Mouse (Mus musculus) forebrain, postnatal 0 days (tissue): ENCODE data around the gene Tenm4. TPM values are rescaled to one million over a fixed set of nuclear protein-coding genes. Genes with fewer than 3 reads are reported as not detected.

Source experiments
- ATAC-seq: fragments of 200-750 bp; cut with Nextera tagmentation; 2 replicates; pipeline ENCODE4 v1.8.0; 2017; ENCODE audit warnings: mild to moderate bottlenecking, moderate library complexity
- DNase-seq: peaks from one replicate; pipeline ENCODE4 v3.0.0-alpha.2; 2015
- H3K27ac ChIP-seq: fragments of 300-500 bp; sonication (generic); 2 replicates; pipeline ENCODE4 v1.5.1; 2014; ENCODE audit warnings: low read depth, mild to moderate bottlenecking, antibody characterized with exemption, low read length, moderate library complexity, mixed read lengths
- H3K27me3 ChIP-seq: fragments of 300-500 bp; sonication (generic); 2 replicates; pipeline ENCODE4 v1.6.1; 2014; ENCODE audit warnings: mild to moderate bottlenecking, low read length, mixed read lengths; ENCODE audit not compliant: insufficient read depth
- H3K36me3 ChIP-seq: fragments of 300-500 bp; sonication (generic); 2 replicates; pipeline ENCODE4 v1.6.1; 2014; ENCODE audit warnings: mild to moderate bottlenecking, moderate library complexity; ENCODE audit not compliant: insufficient read depth
- H3K4me1 ChIP-seq: fragments of 300-500 bp; sonication (generic); 2 replicates; pipeline ENCODE4 v1.6.1; 2014; ENCODE audit warnings: antibody characterized with exemption; ENCODE audit not compliant: insufficient read depth
- H3K4me2 ChIP-seq: fragments of 300-500 bp; sonication (generic); 2 replicates; pipeline ENCODE4 v1.6.1; 2014; ENCODE audit warnings: low read depth, mild to moderate bottlenecking, moderate library complexity
- H3K4me3 ChIP-seq: fragments of 300-500 bp; sonication (generic); 2 replicates; pipeline ENCODE4 v1.5.1; 2014; ENCODE audit warnings: low read depth, low read length, mixed read lengths
- H3K9ac ChIP-seq: fragments of 300-500 bp; sonication (generic); 2 replicates; pipeline ENCODE4 v1.6.1; 2014; ENCODE audit warnings: mild to moderate bottlenecking
- H3K9me3 ChIP-seq: fragments of 300-500 bp; sonication (generic); 2 replicates; pipeline ENCODE4 v1.6.1; 2016; ENCODE audit warnings: low read length
- CTCF ChIP-seq: sonication (generic); IDR thresholded peaks from 2 replicates; pipeline ENCODE4 v1.5.1; 2016; ENCODE audit warnings: antibody characterized with exemption, control low read depth, low read depth
- WGBS: fragments of 180-500 bp; shearing (Covaris S2); extraction: QIAGEN DNeasy Blood & Tissue Kit; methylation state at CpG from one replicate; pipeline ENCODE4 v1.1.7; 2014; 5-methylcytosine and 5-hydroxymethylcytosine counted together
- polyA plus RNA-seq: library from polyadenylated mRNA; unstranded; fragments of >200 nt; fragmentation: Nextera tagmentation; extraction: Ambion mirVana; gene quantifications from 2 replicates; pipeline ENCODE4 v1.2.1, GENCODE M21; 2015
- total RNA-seq: library from RNA; depleted of rRNA; stranded (reverse); fragments of >200 nt; gene quantifications from 2 replicates; pipeline ENCODE4 v1.2.3, GENCODE M21; 2014

Tenm4 gene
- total and polyA plus RNA-seq, 2 experiments from 2014 or later = 50.6 to 69.5 TPM

- 52% methylated on average over 5 of the region's 5 CpGs for WGBS
- no peak overlapping the region for H3K9ac ChIP-seq
These were observed 49.6 kb downstream of the Tenm4 start for GRCm38 (mm10) chr7:96220647-96221046.

GRCm38 (mm10) chr7:96222569-96222968 lies 51.5 kb downstream of the Tenm4 start:
- TF ChIP-seq CTCF = no peak
- 89% methylated on average over 1 of the region's 1 CpGs for WGBS
- no peak for ATAC-seq

More at GRCm38 (mm10) chr7:96220647-96221046, 49.6 kb downstream of the Tenm4 start:
- no peak for TF ChIP-seq CTCF
- 0 out of 2 replicates have a peak, but pooled peaks cover 7% of the 10 kb centered on the region for H3K4me1 ChIP-seq
- no peaks in the 10 kb centered on the region for H3K27me3 ChIP-seq
- no peak overlapping the region for H3K4me3 ChIP-seq
- H3K4me2 ChIP-seq = no peak overlapping the region
- ATAC-seq (no peak), DNase-seq (no peak)
- H3K9me3 ChIP-seq = no peaks in the 10 kb centered on the region
- H3K27ac ChIP-seq = no peak overlapping the region
- no peaks in the 10 kb centered on the region for H3K36me3 ChIP-seq

GRCm38 (mm10) chr7:96228562-96229268 lies 57.7 kb downstream of the Tenm4 start:
- Histone ChIP-seq H3K27ac (no peak overlapping the region), H3K27me3 (no peaks in the 10 kb centered on the region), H3K4me3 (no peak overlapping the region), H3K4me1 (peaks cover 13% of the 10 kb centered on the region; the same call in 1 of the 2 replicates), H3K36me3 (no peaks in the 10 kb centered on the region), H3K4me2 (no peak overlapping the region), H3K9ac (no peak overlapping the region), H3K9me3 (no peaks in the 10 kb centered on the region)
- 82% methylated on average over 6 of the region's 6 CpGs for WGBS
- no peak for TF ChIP-seq CTCF
- no peak for DNase-seq
- ATAC-seq = no peak

More at GRCm38 (mm10) chr7:96222569-96222968, 51.5 kb downstream of the Tenm4 start:
- DNase-seq = no peak
- no peak overlapping the region for H3K4me2 ChIP-seq
- no peak overlapping the region for H3K4me3 ChIP-seq
- no peak overlapping the region for H3K27ac ChIP-seq
- no peaks in the 10 kb centered on the region for H3K9me3 ChIP-seq
- no peaks in the 10 kb centered on the region for H3K36me3 ChIP-seq
- H3K4me1 ChIP-seq = no peaks in the 10 kb centered on the region
- no peak overlapping the region for H3K9ac ChIP-seq
- H3K27me3 ChIP-seq = no peaks in the 10 kb centered on the region

- H3K9me3 ChIP-seq = no peaks in the 10 kb centered on the region
- ATAC-seq = peak; percentile 28
These were observed 59.1 kb downstream of the Tenm4 start for GRCm38 (mm10) chr7:96230006-96230719.

GRCm38 (mm10) chr7:96230720-96231241 lies 59.7 kb downstream of the Tenm4 start:
- no peak for TF ChIP-seq CTCF
- 0 out of 2 replicates have a peak, but pooled peaks have one; percentile 39 for ATAC-seq
- no peaks in the 10 kb centered on the region for H3K27me3 ChIP-seq
- H3K36me3 ChIP-seq = no peaks in the 10 kb centered on the region
- WGBS = 44% methylated on average over 9 of the region's 9 CpGs
- no peak overlapping the region for H3K9ac ChIP-seq
- H3K4me3 ChIP-seq = no peak overlapping the region
- H3K4me1 ChIP-seq = peaks cover 13% of the 10 kb centered on the region; the same call in 1 of the 2 replicates
- no peaks in the 10 kb centered on the region for H3K9me3 ChIP-seq
- no peak for DNase-seq
- no peak overlapping the region for H3K4me2 ChIP-seq
- H3K27ac ChIP-seq = peak overlapping the region; percentile 35

More at GRCm38 (mm10) chr7:96230006-96230719, 59.1 kb downstream of the Tenm4 start:
- no peak for DNase-seq
- WGBS = 51% methylated on average over 8 of the region's 8 CpGs
- Histone ChIP-seq H3K9ac (no peak overlapping the region), H3K4me1 (peaks cover 13% of the 10 kb centered on the region; the same call in 1 of the 2 replicates), H3K4me3 (no peak overlapping the region), H3K4me2 (no peak overlapping the region), H3K36me3 (no peaks in the 10 kb centered on the region), H3K27ac (peak overlapping the region; percentile 35), H3K27me3 (no peaks in the 10 kb centered on the region)
- TF ChIP-seq CTCF = no peak

GRCm38 (mm10) chr7:96235847-96236246 lies 64.8 kb downstream of the Tenm4 start:
- no peak overlapping the region for H3K27ac ChIP-seq
- H3K4me3 ChIP-seq = no peak overlapping the region
- no peak overlapping the region for H3K4me2 ChIP-seq
- ATAC-seq (no peak), DNase-seq (no peak)
- no peak for TF ChIP-seq CTCF
- H3K9ac ChIP-seq = no peak overlapping the region
- peaks cover under 1% of the 10 kb centered on the region; the same call in 1 of the 2 replicates for H3K4me1 ChIP-seq
- no peaks in the 10 kb centered on the region for H3K9me3 ChIP-seq
- H3K36me3 ChIP-seq = no peaks in the 10 kb centered on the region
- no peaks in the 10 kb centered on the region for H3K27me3 ChIP-seq
- 92% methylated on average over 6 of the region's 6 CpGs for WGBS
